Mouse (Mus musculus): Measurements from ENCODE around the gene Lmna. TPM values are rescaled to one million over a fixed set of nuclear protein-coding genes. Genes with fewer than 3 reads are reported as not detected.

The Lmna gene
- total RNA-seq, 1 experiment from 2014 or later: 91.1 TPM

GRCm38 (mm10) chr3:88521156-88521555, 11.4 kb upstream of the Lmna start:
- DNase-seq: no peak

GRCm38 (mm10) chr3:88520078-88520477, 10.3 kb upstream of the Lmna start:
- no peak for DNase-seq

- DNase-seq: no peak
Measured at GRCm38 (mm10) chr3:88518411-88518810, 8.7 kb upstream of the Lmna start.

- DNase-seq: no peak
Measured at GRCm38 (mm10) chr3:88516407-88516806, 6.7 kb upstream of the Lmna start.

- DNase-seq: no peak
Measured at GRCm38 (mm10) chr3:88515095-88515386, 5.3 kb upstream of the Lmna start.

- DNase-seq: no peak
Measured at GRCm38 (mm10) chr3:88514231-88515094, 4.7 kb upstream of the Lmna start.

- no peak for DNase-seq
Measured at GRCm38 (mm10) chr3:88513546-88514115, 3.9 kb upstream of the Lmna start.

GRCm38 (mm10) chr3:88512896-88513545, 3.3 kb upstream of the Lmna start:
- DNase-seq: peak; percentile 55

GRCm38 (mm10) chr3:88512141-88512895, 2.6 kb upstream of the Lmna start:
- DNase-seq: no peak

GRCm38 (mm10) chr3:88511559-88511958, 1.8 kb upstream of the Lmna start:
- no peak for DNase-seq

GRCm38 (mm10) chr3:88510421-88511289, 899 bp upstream of the Lmna start:
- DNase-seq: no peak

GRCm38 (mm10) chr3:88509250-88509649, 506 bp downstream of the Lmna start:
- no peak for DNase-seq

GRCm38 (mm10) chr3:88505765-88506164, 4.0 kb downstream of the Lmna start:
- no peak for DNase-seq

GRCm38 (mm10) chr3:88505081-88505480, 4.7 kb downstream of the Lmna start:
- no peak for DNase-seq

GRCm38 (mm10) chr3:88503881-88504746, 5.6 kb downstream of the Lmna start:
- DNase-seq: no peak

GRCm38 (mm10) chr3:88503505-88503863, 6.3 kb downstream of the Lmna start:
- DNase-seq: peak; percentile 66

- DNase-seq: peak; percentile 94
Measured at GRCm38 (mm10) chr3:88502641-88503504, 6.9 kb downstream of the Lmna start.

- no peak for DNase-seq
Measured at GRCm38 (mm10) chr3:88502031-88502571, 7.7 kb downstream of the Lmna start.

- DNase-seq: no peak
Measured at GRCm38 (mm10) chr3:88501366-88502030, 8.3 kb downstream of the Lmna start.

All from adrenal gland, postnatal 25 days (tissue).